Mouse (Mus musculus) erythroblast, embryonic 14.5 days (primary cell): ENCODE results near the gene Csmd2. TPM values are rescaled to one million over a fixed set of nuclear protein-coding genes. Genes with fewer than 3 reads are reported as not detected.

Experiments used
- H3K27me3 ChIP-seq: 2 replicates; pipeline ENCODE4 v1.6.1; 2012; ENCODE audit warnings: inconsistent platforms; ENCODE audit not compliant: control insufficient read depth
- H3K36me3 ChIP-seq: 2 replicates; pipeline ENCODE4 v1.6.1; 2012; ENCODE audit warnings: mild to moderate bottlenecking, inconsistent platforms; ENCODE audit not compliant: control insufficient read depth
- H3K4me1 ChIP-seq: 2 replicates; pipeline ENCODE4 v1.6.1; 2012; ENCODE audit warnings: inconsistent platforms; ENCODE audit not compliant: control insufficient read depth
- H3K4me3 ChIP-seq: replicated peaks from 2 replicates; pipeline ENCODE3; 2012; ENCODE audit warnings: moderate library complexity, mild to moderate bottlenecking, inconsistent platforms
- H3K9me3 ChIP-seq: 2 replicates; pipeline ENCODE4 v1.6.1; 2012; ENCODE audit warnings: low read length, inconsistent platforms, mixed read lengths; ENCODE audit not compliant: control insufficient read depth
- GATA1 ChIP-seq: IDR thresholded peaks from 2 replicates; pipeline ENCODE4 v1.6.1; 2012; ENCODE audit warnings: low read length, inconsistent platforms, mixed read lengths
- TAL1 ChIP-seq: IDR thresholded peaks from 3 replicates; pipeline ENCODE4 v1.6.1; 2012; ENCODE audit warnings: low read length, inconsistent platforms, mixed read lengths
- polyA plus RNA-seq: library from polyadenylated mRNA; stranded (reverse); fragments of >175 nt; gene quantifications from 2 replicates; pipeline ENCODE4 v1.2.3, GENCODE M21; 2012

Csmd2 gene
- polyA plus RNA-seq, 1 experiment = not detected

DNA sequence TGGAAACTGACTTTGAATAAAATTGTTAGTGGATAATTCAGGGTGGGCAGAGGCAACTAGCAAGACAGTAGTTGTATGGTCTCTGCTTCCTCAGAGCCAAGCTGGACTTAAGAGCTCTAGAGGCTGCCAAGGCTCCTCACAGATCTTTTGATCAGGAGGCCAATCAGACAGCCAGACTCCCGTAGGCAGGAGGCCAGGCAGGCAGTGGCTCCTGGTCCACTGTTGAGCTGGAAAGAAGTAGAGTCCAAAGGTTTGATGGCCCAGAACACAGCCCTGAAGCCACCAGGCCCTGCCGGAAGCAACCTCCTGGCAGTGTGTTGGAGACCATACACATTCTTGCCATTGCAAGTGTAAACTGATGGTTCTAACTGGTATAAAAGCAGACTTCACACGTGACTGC is 155.5 kb downstream of the Csmd2 start:
- Histone ChIP-seq H3K4me1 (no peaks in the 10 kb centered on the region), H3K9me3 (peaks cover 40% of the 10 kb centered on the region), H3K4me3 (no peak overlapping the region), H3K36me3 (no peaks in the 10 kb centered on the region), H3K27me3 (no peaks in the 10 kb centered on the region)
- TF ChIP-seq TAL1 (no peak), GATA1 (no peak)

DNA sequence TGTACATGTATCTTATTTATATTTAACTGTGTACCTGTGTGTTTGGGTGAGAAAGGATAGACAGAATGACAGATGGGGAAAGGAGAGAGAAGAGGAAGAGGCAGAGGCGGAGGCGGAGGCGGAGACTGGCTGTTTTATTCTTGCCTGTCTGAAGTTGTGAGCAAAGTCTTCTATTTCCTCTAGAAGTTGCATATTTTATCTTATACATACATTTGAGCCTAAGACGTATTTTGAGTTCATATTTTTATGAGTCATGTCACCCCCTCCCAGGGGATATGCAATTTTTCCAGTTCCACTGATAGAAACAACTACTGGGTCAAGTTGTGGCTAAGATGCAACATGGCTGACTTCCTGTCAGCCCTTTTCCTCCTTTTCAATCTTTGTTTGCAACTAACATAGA is 161.9 kb downstream of the Csmd2 start:
- Histone ChIP-seq H3K36me3 (no peaks in the 10 kb centered on the region), H3K4me1 (no peaks in the 10 kb centered on the region), H3K9me3 (peaks cover 42% of the 10 kb centered on the region), H3K27me3 (no peaks in the 10 kb centered on the region), H3K4me3 (no peak overlapping the region)
- TF ChIP-seq TAL1 (no peak), GATA1 (no peak)

DNA sequence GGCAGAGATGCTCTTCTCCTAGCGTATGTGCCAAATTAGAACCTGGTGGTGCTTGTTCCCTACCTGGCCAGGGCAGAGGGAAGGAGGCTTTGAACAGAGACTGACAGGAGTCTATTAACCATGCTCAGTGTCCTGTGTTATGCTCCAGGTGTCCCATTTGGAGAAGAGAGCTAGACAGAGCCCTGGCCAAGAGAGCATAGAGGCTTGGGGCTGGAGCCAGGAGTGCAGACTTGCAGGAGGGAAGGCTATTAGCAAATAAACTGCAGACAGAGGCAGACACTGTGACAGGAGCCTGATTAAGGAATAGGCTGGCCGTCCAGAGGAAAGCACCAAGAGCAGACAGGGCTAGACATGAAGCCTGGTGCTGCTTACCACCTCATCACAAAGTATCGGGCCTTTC is 164.4 kb downstream of the Csmd2 start:
- Histone ChIP-seq H3K27me3 (no peaks in the 10 kb centered on the region), H3K36me3 (no peaks in the 10 kb centered on the region), H3K4me3 (no peak overlapping the region), H3K4me1 (no peaks in the 10 kb centered on the region), H3K9me3 (peaks cover 50% of the 10 kb centered on the region)
- no peak for TF ChIP-seq TAL1
- no peak for TF ChIP-seq GATA1

- TF ChIP-seq GATA1 (no peak), TAL1 (no peak)
- Histone ChIP-seq H3K4me1 (no peaks in the 10 kb centered on the region), H3K4me3 (no peak overlapping the region), H3K36me3 (no peaks in the 10 kb centered on the region), H3K27me3 (no peaks in the 10 kb centered on the region), H3K9me3 (peaks cover 53% of the 10 kb centered on the region)
Observed at GRCm38 (mm10) chr4:128153144-128153543, 165.5 kb downstream of the Csmd2 start.

DNA sequence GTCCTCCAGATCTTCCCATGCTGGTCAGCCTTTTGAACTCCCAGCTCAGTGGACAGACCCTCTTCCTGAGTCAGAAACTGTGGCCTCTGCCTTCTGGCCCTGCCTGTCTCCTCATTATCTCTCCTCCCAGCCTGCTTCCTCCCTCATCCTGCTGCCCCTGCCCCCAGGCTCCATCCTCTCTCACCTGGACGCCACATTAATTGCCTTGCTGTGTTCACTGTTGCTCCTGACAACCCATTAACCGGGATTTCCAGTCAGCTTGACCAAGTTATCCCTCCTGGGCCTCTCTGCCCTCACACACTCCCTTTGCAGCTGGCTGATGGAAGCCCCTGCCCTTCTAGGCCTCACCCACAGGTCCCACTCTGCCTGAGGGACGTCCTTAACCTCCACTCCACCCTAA is 167.6 kb downstream of the Csmd2 start:
- no peaks in the 10 kb centered on the region for H3K36me3 ChIP-seq
- H3K4me3 ChIP-seq = no peak overlapping the region
- TF ChIP-seq TAL1 (no peak), GATA1 (no peak)
- peaks cover 58% of the 10 kb centered on the region for H3K9me3 ChIP-seq
- no peaks in the 10 kb centered on the region for H3K4me1 ChIP-seq
- no peaks in the 10 kb centered on the region for H3K27me3 ChIP-seq

- TF ChIP-seq TAL1 = no peak
- TF ChIP-seq GATA1 = no peak
- H3K4me3 ChIP-seq = no peak overlapping the region
- no peaks in the 10 kb centered on the region for H3K36me3 ChIP-seq
- H3K27me3 ChIP-seq = no peaks in the 10 kb centered on the region
- peaks cover 71% of the 10 kb centered on the region for H3K9me3 ChIP-seq
- H3K4me1 ChIP-seq = no peaks in the 10 kb centered on the region
Observed at GRCm38 (mm10) chr4:128160656-128161055, 173.0 kb downstream of the Csmd2 start.

DNA sequence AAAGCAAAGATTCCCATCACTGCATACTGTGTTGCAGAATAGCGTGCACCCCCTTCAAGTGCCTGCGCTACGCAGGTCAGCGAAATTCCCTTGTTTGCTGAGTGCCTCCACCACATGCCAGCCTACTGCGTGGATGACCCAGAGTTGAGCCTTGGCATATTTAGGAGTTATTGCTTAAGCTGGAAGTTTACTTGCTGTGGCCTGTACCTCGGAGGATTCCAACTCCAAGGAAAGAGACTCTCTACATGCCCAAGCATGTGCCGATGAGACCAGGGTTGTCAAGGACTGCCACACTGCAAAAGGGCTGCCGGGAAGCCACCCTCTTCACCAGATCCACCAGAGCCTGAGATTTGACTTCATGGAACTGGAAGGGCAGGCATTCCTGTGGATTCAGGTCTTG is 182.5 kb downstream of the Csmd2 start:
- Histone ChIP-seq H3K27me3 (no peaks in the 10 kb centered on the region), H3K36me3 (no peaks in the 10 kb centered on the region), H3K4me1 (no peaks in the 10 kb centered on the region), H3K9me3 (peaks cover 78% of the 10 kb centered on the region), H3K4me3 (no peak overlapping the region)
- no peak for TF ChIP-seq GATA1
- TF ChIP-seq TAL1 = no peak

DNA sequence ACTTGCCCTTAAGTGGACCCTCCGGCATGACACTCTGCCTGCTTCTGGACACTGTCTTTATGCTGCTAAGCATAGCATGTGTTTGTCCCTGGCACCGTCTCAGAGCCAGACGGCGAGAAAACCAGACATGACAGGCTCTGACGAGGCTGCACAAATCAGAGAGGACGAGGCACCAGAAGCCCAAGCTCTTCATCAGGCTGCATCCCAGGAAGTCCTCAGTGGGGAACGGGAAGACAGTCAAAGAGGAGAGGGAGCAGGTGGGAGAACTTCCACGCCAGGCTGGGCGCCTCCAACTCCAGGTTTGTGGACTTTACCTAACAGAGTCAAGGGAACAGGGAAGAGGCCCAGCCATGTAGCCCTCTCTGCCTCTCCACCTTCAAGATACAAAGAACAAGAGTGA is 183.6 kb downstream of the Csmd2 start:
- TF ChIP-seq TAL1 = no peak
- TF ChIP-seq GATA1 = no peak
- H3K36me3 ChIP-seq = no peaks in the 10 kb centered on the region
- no peaks in the 10 kb centered on the region for H3K4me1 ChIP-seq
- H3K4me3 ChIP-seq = no peak overlapping the region
- no peaks in the 10 kb centered on the region for H3K27me3 ChIP-seq
- peaks cover 78% of the 10 kb centered on the region for H3K9me3 ChIP-seq

DNA sequence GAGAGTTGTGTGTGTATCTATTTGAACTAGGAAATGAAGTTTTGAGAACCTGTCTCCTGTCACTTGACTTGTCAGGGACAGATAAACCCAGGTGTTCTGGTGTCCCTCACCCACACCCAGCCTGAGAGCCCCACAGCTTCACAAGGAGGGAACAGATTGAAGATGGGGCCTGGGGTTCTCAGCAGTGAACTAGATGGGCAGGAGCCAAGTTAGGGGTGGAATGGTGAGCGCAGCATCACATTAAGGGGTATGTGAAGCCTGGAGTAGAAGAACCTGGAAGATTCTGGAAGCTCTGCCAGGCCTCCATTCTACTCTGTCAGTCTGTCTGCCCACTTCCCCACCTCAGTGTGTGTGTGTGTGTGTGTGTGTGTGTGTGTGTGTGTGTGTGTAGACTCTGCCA is 184.0 kb downstream of the Csmd2 start:
- Histone ChIP-seq H3K4me1 (no peaks in the 10 kb centered on the region), H3K4me3 (no peak overlapping the region), H3K27me3 (no peaks in the 10 kb centered on the region), H3K36me3 (no peaks in the 10 kb centered on the region), H3K9me3 (peaks cover 81% of the 10 kb centered on the region)
- no peak for TF ChIP-seq TAL1
- no peak for TF ChIP-seq GATA1

DNA sequence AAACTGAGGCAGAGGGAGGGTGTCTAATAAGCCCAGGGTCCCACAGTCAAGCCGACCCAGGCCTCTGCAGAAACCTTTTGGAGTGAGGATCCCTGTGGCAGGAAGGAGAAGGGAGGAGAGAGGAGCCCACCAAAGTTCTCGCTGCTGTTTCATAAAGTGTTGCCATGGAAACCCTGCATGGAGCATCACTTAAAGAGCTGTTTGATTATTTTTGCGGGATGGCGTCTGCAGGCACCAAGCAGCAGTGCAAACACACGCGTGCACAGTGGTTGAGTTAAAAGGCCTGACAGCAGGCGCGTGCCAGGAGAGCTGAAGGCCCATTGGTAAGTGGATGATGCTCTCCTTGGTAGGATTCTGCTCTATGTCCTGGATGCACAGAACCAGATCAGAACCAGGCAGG is 191.3 kb downstream of the Csmd2 start:
- Histone ChIP-seq H3K36me3 (no peaks in the 10 kb centered on the region), H3K4me3 (no peak overlapping the region), H3K27me3 (no peaks in the 10 kb centered on the region), H3K4me1 (no peaks in the 10 kb centered on the region), H3K9me3 (peaks cover 80% of the 10 kb centered on the region)
- TF ChIP-seq TAL1 (no peak), GATA1 (no peak)
